Mouse (Mus musculus) stomach, embryonic 15.5 days (tissue): Measurements from ENCODE around the gene Gcnt4. TPM values are rescaled to one million over a fixed set of nuclear protein-coding genes. Genes with fewer than 3 reads are reported as not detected.
"Not testable (repeated sequence)": the region's sequence is repeated elsewhere in the genome, so short reads cannot be mapped to it uniquely, and the experiment has no call there.

Experiments
- ATAC-seq: fragments of 200-750 bp; cut with Nextera tagmentation; 2 replicates; pipeline ENCODE4 v1.8.0; 2017; ENCODE audit warnings: low read depth, moderate number of reproducible peaks, moderate TSS enrichment; ENCODE audit not compliant: insufficient read depth, low FRiP score
- H3K27ac ChIP-seq: fragments of 300-500 bp; sonication (generic); 2 replicates; pipeline ENCODE4 v1.5.1; 2015; ENCODE audit warnings: mild to moderate bottlenecking, inconsistent platforms
- H3K27me3 ChIP-seq: fragments of 300-500 bp; sonication (generic); replicated peaks from 2 replicates; pipeline ENCODE4 v1.6.1; 2015; ENCODE audit warnings: inconsistent platforms
- H3K36me3 ChIP-seq: fragments of 300-500 bp; sonication (generic); 2 replicates; pipeline ENCODE4 v1.6.1; 2015; ENCODE audit warnings: inconsistent platforms
- H3K4me1 ChIP-seq: fragments of 300-500 bp; sonication (generic); 2 replicates; pipeline ENCODE4 v1.6.1; 2015; ENCODE audit warnings: inconsistent platforms
- H3K4me2 ChIP-seq: fragments of 300-500 bp; sonication (generic); 2 replicates; pipeline ENCODE4 v1.6.1; 2015; ENCODE audit warnings: mild to moderate bottlenecking, inconsistent platforms
- H3K4me3 ChIP-seq: fragments of 300-500 bp; sonication (generic); replicated peaks from 2 replicates; pipeline ENCODE4 v1.5.1; 2015; ENCODE audit warnings: inconsistent platforms
- H3K9ac ChIP-seq: fragments of 300-500 bp; sonication (generic); 2 replicates; pipeline ENCODE4 v1.6.1; 2015; ENCODE audit warnings: inconsistent platforms
- H3K9me3 ChIP-seq: fragments of 300-500 bp; sonication (generic); 2 replicates; pipeline ENCODE4 v1.6.1; 2016; ENCODE audit warnings: inconsistent platforms
- WGBS: fragments of 180-500 bp; shearing (Covaris S2); methylation state at CpG from one replicate; pipeline ENCODE4 v1.1.7; 2015; 5-methylcytosine and 5-hydroxymethylcytosine counted together
- polyA plus RNA-seq: library from polyadenylated mRNA; unstranded; fragments of >200 nt; fragmentation: Nextera tagmentation; extraction: Ambion mirVana; gene quantifications from 2 replicates; pipeline ENCODE4 v1.2.1, GENCODE M21; 2015

Gcnt4 gene
- polyA plus RNA-seq, 1 experiment from 2014 or later: 1.5 TPM

DNA sequence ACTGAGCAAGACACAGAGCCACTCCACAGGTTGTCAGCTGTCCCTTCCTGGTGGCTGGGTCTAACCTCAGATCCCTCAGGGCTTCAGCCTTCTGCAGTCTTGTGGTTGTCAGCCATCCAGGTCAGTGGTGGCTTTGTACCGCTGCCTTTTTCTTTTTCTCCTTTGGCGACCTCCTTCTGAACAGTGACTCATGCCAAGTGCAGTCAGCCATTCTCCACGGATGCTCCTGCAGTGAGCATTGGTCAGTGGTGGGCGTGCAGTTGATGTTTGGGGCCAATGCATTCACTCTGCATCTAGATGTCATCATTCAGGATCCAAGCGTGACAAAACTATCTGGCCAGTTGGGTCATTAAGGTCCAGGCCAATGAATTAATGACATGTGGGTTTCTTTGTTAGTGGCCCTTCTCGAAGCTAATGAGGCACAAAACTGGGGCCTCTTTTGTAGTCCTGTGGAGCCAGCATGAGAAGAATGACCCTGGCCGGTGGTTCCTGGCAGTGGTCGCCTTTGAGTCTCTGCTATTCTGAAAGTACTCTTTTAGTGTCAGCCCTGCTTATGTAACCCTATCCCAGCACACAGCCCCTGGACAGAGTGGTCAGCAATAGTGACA is 4.0 kb downstream of the Gcnt4 start:
- Histone ChIP-seq H3K4me1 (0 out of 2 replicates have a peak, but pooled peaks cover 9% of the 10 kb centered on the region), H3K4me3 (no peak overlapping the region), H3K27ac (no peak overlapping the region), H3K9me3 (no peaks in the 10 kb centered on the region), H3K9ac (no peak overlapping the region), H3K4me2 (no peak overlapping the region), H3K36me3 (no peaks in the 10 kb centered on the region), H3K27me3 (peaks cover 10% of the 10 kb centered on the region)
- 75% methylated on average over 8 of the region's 8 CpGs for WGBS
- no peak for ATAC-seq

GRCm38 (mm10) chr13:96932745-96933144 is 8.3 kb downstream of the Gcnt4 start:
- WGBS: 72% methylated on average over 5 of the region's 5 CpGs
- Histone ChIP-seq H3K9ac (no peak overlapping the region), H3K36me3 (no peaks in the 10 kb centered on the region), H3K27me3 (no peaks in the 10 kb centered on the region), H3K4me3 (no peak overlapping the region), H3K27ac (no peak overlapping the region), H3K4me1 (no peaks in the 10 kb centered on the region), H3K4me2 (no peak overlapping the region), H3K9me3 (no peaks in the 10 kb centered on the region)
- no peak for ATAC-seq

- Histone ChIP-seq H3K27me3 (no peaks in the 10 kb centered on the region), H3K4me3 (no peak overlapping the region), H3K9me3 (no peaks in the 10 kb centered on the region), H3K4me2 (no peak overlapping the region), H3K4me1 (no peaks in the 10 kb centered on the region), H3K36me3 (no peaks in the 10 kb centered on the region), H3K9ac (no peak overlapping the region), H3K27ac (no peak overlapping the region)
- 56% methylated on average over 8 of the region's 8 CpGs for WGBS
- ATAC-seq: no peak
Measured at GRCm38 (mm10) chr13:96933367-96933766, 8.9 kb downstream of the Gcnt4 start.

DNA sequence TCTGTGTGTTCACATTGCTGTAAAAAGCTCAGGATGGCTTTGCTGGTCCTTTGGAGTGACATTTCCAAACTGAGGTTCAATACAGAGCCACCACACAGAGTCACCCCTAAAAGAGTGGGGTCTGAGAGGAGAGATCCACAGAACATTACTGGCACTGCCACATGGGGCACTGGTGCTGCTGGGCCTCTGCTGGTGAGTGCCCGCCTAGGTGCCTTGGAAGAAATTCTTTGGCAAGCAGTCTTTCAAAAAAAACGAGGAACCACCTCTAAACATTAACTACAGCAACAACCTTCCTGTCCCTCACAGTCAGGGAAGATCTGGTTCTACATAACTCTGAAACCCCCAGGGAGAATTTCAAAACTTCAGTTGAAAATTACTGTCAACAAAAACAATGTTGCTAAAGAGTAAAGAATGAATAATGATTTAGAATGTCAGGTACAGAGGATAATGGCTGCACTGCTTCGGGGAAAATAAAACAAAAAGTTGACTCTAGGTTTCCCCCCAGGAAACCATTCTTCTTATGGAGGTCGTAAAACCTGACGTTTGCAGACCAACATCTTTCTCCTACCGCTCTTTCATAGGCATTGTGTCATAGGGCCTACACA is 11.8 kb downstream of the Gcnt4 start:
- WGBS: 48% methylated on average over 6 of the region's 6 CpGs
- ATAC-seq: no peak

GRCm38 (mm10) chr13:96937059-96937558 is 12.6 kb downstream of the Gcnt4 start:
- H3K36me3 ChIP-seq: no peaks in the 10 kb centered on the region
- H3K27ac ChIP-seq: no peak overlapping the region
- no peak overlapping the region for H3K9ac ChIP-seq
- ATAC-seq: no peak
- 73% methylated on average over 10 of the region's 10 CpGs for WGBS
- no peaks in the 10 kb centered on the region for H3K4me1 ChIP-seq
- no peaks in the 10 kb centered on the region for H3K9me3 ChIP-seq
- no peaks in the 10 kb centered on the region for H3K27me3 ChIP-seq
- no peak overlapping the region for H3K4me2 ChIP-seq
- H3K4me3 ChIP-seq: no peak overlapping the region

More for the DNA sequence above, 11.8 kb downstream of the Gcnt4 start:
- Histone ChIP-seq H3K4me3 (no peak overlapping the region), H3K9ac (no peak overlapping the region), H3K4me1 (no peaks in the 10 kb centered on the region), H3K27me3 (no peaks in the 10 kb centered on the region), H3K27ac (no peak overlapping the region), H3K9me3 (no peaks in the 10 kb centered on the region), H3K4me2 (no peak overlapping the region), H3K36me3 (no peaks in the 10 kb centered on the region)

DNA sequence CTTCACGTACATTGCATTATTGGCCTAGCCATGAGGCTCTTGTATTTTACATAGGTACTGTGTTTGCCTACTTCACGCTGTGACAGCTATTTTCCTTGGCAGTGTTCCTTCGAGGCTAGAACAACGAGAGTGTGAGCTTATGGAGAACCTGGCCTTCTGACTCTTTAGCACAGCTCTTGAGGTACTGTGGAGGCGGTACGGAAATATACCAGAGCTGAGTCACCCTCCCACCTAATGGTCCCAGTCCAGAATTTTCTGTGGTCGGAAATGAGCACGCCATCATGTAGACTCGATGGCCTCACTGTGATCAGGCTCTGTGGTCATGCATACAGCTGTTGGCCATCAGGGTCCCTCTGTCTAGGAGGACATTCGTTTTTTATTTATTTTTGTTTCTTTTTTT is 15.2 kb downstream of the Gcnt4 start:
- Histone ChIP-seq H3K36me3 (no peaks in the 10 kb centered on the region), H3K9me3 (no peaks in the 10 kb centered on the region), H3K27me3 (no peaks in the 10 kb centered on the region), H3K4me1 (no peaks in the 10 kb centered on the region), H3K9ac (no peak overlapping the region), H3K4me2 (no peak overlapping the region), H3K4me3 (no peak overlapping the region), H3K27ac (no peak overlapping the region)
- 73% methylated on average over 10 of the region's 10 CpGs for WGBS
- no peak for ATAC-seq

- not testable (repeated sequence) for ATAC-seq, H3K4me2 ChIP-seq, H3K27me3 ChIP-seq, H3K9me3 ChIP-seq, H3K4me3 ChIP-seq, H3K4me1 ChIP-seq, H3K27ac ChIP-seq, H3K9ac ChIP-seq, H3K36me3 ChIP-seq
- 84% methylated on average over 11 of the region's 11 CpGs for WGBS
Measured at GRCm38 (mm10) chr13:96941481-96941880, 17.0 kb downstream of the Gcnt4 start.

DNA sequence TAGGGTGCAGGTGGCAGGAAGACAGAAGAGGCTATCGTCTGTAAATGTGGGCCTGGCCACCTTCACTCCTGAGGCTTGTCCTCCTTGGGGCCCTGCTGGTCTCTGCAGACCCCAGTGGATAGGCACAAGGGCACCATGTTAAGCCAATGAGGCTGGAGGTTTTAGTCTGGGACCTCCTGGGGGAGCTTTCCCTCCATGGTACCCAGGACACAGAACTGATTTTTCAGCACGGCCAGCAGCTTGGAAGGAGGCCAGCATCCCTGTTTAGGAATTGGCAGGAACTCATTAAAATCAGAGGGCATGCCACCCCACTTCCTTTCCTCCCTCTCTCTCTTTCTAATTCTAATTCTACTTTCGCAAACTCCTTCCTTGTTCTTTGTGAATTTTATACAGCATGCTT is 19.1 kb downstream of the Gcnt4 start:
- no peak overlapping the region for H3K27ac ChIP-seq
- H3K36me3 ChIP-seq: no peaks in the 10 kb centered on the region
- no peak overlapping the region for H3K4me2 ChIP-seq
- H3K9me3 ChIP-seq: no peaks in the 10 kb centered on the region
- no peak for ATAC-seq
- H3K4me1 ChIP-seq: no peaks in the 10 kb centered on the region
- WGBS: 45% methylated on average over 3 of the region's 3 CpGs
- no peak overlapping the region for H3K4me3 ChIP-seq
- no peak overlapping the region for H3K9ac ChIP-seq
- H3K27me3 ChIP-seq: no peaks in the 10 kb centered on the region

DNA sequence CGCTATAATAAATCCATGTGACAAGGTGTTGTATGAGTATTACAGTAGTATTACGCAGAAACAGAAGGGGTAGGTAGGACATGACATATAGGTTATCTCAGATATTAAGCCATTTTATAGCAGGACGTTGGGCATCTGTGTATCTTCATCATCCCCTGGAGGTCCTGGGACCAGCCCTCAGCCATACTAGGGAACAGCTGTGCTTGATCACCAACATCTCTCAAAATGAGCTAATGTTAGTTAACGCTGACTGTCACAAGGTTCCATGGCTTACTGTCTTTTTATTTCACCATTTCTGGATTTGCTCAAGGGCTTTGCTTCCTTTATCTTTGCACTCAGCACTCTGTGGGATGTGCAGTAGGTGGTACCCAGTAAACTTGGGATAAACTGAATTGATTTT is 21.3 kb downstream of the Gcnt4 start:
- no peak overlapping the region for H3K4me3 ChIP-seq
- no peaks in the 10 kb centered on the region for H3K4me1 ChIP-seq
- H3K4me2 ChIP-seq: no peak overlapping the region
- no peak for ATAC-seq
- no peaks in the 10 kb centered on the region for H3K9me3 ChIP-seq
- H3K9ac ChIP-seq: no peak overlapping the region
- H3K27me3 ChIP-seq: no peaks in the 10 kb centered on the region
- H3K27ac ChIP-seq: no peak overlapping the region
- WGBS: 73% methylated on average over 4 of the region's 4 CpGs
- H3K36me3 ChIP-seq: peaks cover 2% of the 10 kb centered on the region; the same call in 1 of the 2 replicates

DNA sequence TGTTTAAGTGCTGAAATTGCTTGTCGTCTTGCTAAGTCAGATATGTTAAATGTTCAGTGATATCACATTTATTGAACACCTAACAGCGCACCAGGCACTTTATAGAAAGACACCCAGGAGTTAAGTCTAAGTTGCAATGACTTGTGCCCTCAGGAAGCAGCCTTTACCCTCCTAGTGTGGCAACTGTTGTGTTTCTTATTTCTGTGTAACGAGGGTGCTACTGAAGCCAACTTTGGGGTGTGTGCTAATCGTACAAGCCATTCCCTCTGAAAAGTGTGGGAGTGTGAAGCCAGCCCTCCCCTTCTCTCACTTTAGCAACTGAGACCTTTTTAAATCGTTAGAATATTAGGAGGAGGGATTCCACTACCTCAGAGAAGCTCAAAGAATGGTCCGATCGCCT is 23.2 kb downstream of the Gcnt4 start:
- Histone ChIP-seq H3K9ac (no peak overlapping the region), H3K4me3 (no peak overlapping the region), H3K27ac (no peak overlapping the region), H3K4me1 (no peaks in the 10 kb centered on the region), H3K27me3 (no peaks in the 10 kb centered on the region), H3K4me2 (no peak overlapping the region), H3K9me3 (no peaks in the 10 kb centered on the region), H3K36me3 (peaks cover 2% of the 10 kb centered on the region; the same call in 1 of the 2 replicates)
- WGBS: 81% methylated on average over 7 of the region's 7 CpGs
- no peak for ATAC-seq

DNA sequence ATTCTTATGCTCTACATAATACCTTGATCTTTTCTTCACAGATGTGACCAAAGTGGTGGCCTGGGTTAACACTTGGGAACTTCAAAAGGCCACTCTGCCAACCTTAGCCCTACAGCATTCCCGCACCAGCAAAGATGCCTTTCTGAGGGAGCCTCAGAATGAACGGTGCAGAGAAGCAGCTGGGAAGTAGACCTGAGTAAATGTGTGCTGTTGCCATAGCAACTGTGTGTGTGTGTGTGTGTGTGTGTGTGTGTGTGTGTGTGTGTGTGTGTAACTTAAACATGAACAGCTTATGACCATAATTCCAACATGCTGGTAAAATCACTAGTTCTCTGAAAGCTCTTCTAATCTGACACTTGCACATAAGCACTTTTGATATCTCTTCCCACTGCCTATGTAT is 27.4 kb downstream of the Gcnt4 start:
- no peaks in the 10 kb centered on the region for H3K4me1 ChIP-seq
- H3K9ac ChIP-seq: no peak overlapping the region
- 43% methylated on average over 2 of the region's 2 CpGs for WGBS
- H3K4me2 ChIP-seq: no peak overlapping the region
- no peak overlapping the region for H3K27ac ChIP-seq
- ATAC-seq: no peak
- no peaks in the 10 kb centered on the region for H3K27me3 ChIP-seq
- no peak overlapping the region for H3K4me3 ChIP-seq
- no peaks in the 10 kb centered on the region for H3K9me3 ChIP-seq
- peaks cover 2% of the 10 kb centered on the region; the same call in 1 of the 2 replicates for H3K36me3 ChIP-seq

DNA sequence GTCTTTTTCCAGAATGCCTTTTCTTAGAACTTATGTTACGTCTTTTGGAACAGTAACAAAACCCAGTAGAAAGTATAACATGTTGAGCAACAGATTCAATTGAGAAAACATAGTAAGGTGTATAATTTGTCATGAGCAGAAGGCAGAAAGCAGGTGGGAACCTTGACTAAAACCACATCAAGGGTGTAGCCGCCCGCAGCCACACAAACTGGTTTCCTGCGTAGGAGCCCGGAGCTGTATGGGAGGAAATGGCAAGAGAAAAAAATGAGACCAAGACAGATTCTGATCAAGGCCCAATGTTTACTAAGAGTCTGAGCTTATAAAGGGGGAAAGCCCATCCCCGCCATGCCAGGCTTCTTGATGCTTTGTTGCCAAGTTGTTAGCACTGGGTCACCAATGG is 32.0 kb downstream of the Gcnt4 start:
- ATAC-seq: no peak

More for the DNA sequence above, 32.0 kb downstream of the Gcnt4 start:
- no peak overlapping the region for H3K4me2 ChIP-seq
- H3K36me3 ChIP-seq: no peaks in the 10 kb centered on the region
- WGBS: 70% methylated on average over 6 of the region's 6 CpGs
- H3K27ac ChIP-seq: no peak overlapping the region
- no peaks in the 10 kb centered on the region for H3K27me3 ChIP-seq
- no peaks in the 10 kb centered on the region for H3K4me1 ChIP-seq
- no peaks in the 10 kb centered on the region for H3K9me3 ChIP-seq
- H3K9ac ChIP-seq: no peak overlapping the region
- H3K4me3 ChIP-seq: no peak overlapping the region
